In genomic region chr17:74282024-74282423, GRCm38 (mm10) we compare ENCODE assay signal across 24 mouse cellular contexts.
"Had no signal": no experiment of that assay in that cellular context is flagged by ENCODE, and none has a peak within 500 bp of the region (broad histone marks: within the 10 kb centered on the region; RNA-seq: fewer than 3 reads in every experiment).

No protein-coding gene starts in this region.

- H3K27me3 ChIP-seq: embryonic facial prominence, embryonic 12.5 days; embryonic facial prominence, embryonic 13.5 days; embryonic facial prominence, embryonic 15.5 days; forebrain, embryonic 12.5 days; forebrain, embryonic 13.5 days; forebrain, embryonic 15.5 days had no signal

- H3K4me3 ChIP-seq: embryonic facial prominence, embryonic 10.5 days; embryonic facial prominence, embryonic 12.5 days; embryonic facial prominence, embryonic 13.5 days; embryonic facial prominence, embryonic 15.5 days; erythroblast, embryonic 14.5 days; forebrain, embryonic 10.5 days; forebrain, embryonic 12.5 days; forebrain, embryonic 13.5 days; forebrain, embryonic 15.5 days; gastrocnemius, adult 2 months; heart, adult 2 months; heart, embryonic 10.5 days had no signal

- H3K27ac ChIP-seq: embryonic facial prominence, embryonic 10.5 days; embryonic facial prominence, embryonic 12.5 days; embryonic facial prominence, embryonic 13.5 days; embryonic facial prominence, embryonic 15.5 days; forebrain, embryonic 10.5 days; forebrain, embryonic 12.5 days; forebrain, embryonic 13.5 days; forebrain, embryonic 15.5 days; gastrocnemius, adult 2 months; heart, adult 2 months; heart, embryonic 10.5 days had no signal

- H3K4me1 ChIP-seq: embryonic facial prominence, embryonic 10.5 days; embryonic facial prominence, embryonic 12.5 days; forebrain, embryonic 10.5 days; forebrain, embryonic 12.5 days had no signal

- H3K36me3 ChIP-seq: embryonic facial prominence, embryonic 12.5 days; embryonic facial prominence, embryonic 15.5 days; forebrain, embryonic 12.5 days; forebrain, embryonic 15.5 days had no signal

- H3K9me3 ChIP-seq: embryonic facial prominence, embryonic 10.5 days; embryonic facial prominence, embryonic 12.5 days; embryonic facial prominence, embryonic 13.5 days; embryonic facial prominence, embryonic 15.5 days; forebrain, embryonic 10.5 days; forebrain, embryonic 12.5 days; forebrain, embryonic 13.5 days; forebrain, embryonic 15.5 days; heart, embryonic 10.5 days had no signal

- DNase-seq: cerebellum, adult 9-11 months; cerebellum, postnatal 10 days; cerebellum, postnatal 14 days; cerebellum, postnatal 25 days; cerebellum, postnatal 36 days; embryo, embryonic 11 days; forebrain, postnatal 0 days; gastrocnemius, adult 2 months; gastrocnemius, postnatal 10 days; gastrocnemius, postnatal 14 days; gastrocnemius, postnatal 25 days; gastrocnemius, postnatal 36 days; heart, adult 18-20 months; heart, adult 2 months had no signal

- H3K9ac ChIP-seq: embryonic facial prominence, embryonic 12.5 days; embryonic facial prominence, embryonic 13.5 days; embryonic facial prominence, embryonic 15.5 days; forebrain, embryonic 12.5 days; forebrain, embryonic 13.5 days; forebrain, embryonic 15.5 days; forebrain, postnatal 0 days had no signal

- H3K4me2 ChIP-seq: embryonic facial prominence, embryonic 12.5 days; embryonic facial prominence, embryonic 13.5 days; embryonic facial prominence, embryonic 15.5 days; forebrain, embryonic 12.5 days; forebrain, embryonic 13.5 days; forebrain, embryonic 15.5 days had no signal
